Mouse (Mus musculus): ENCODE results near the gene Gm815. TPM values are rescaled to one million over a fixed set of nuclear protein-coding genes. Genes with fewer than 3 reads are reported as not detected.

Gene Gm815
- polyA plus RNA-seq, 1 experiment from 2014 or later: not detected

DNA sequence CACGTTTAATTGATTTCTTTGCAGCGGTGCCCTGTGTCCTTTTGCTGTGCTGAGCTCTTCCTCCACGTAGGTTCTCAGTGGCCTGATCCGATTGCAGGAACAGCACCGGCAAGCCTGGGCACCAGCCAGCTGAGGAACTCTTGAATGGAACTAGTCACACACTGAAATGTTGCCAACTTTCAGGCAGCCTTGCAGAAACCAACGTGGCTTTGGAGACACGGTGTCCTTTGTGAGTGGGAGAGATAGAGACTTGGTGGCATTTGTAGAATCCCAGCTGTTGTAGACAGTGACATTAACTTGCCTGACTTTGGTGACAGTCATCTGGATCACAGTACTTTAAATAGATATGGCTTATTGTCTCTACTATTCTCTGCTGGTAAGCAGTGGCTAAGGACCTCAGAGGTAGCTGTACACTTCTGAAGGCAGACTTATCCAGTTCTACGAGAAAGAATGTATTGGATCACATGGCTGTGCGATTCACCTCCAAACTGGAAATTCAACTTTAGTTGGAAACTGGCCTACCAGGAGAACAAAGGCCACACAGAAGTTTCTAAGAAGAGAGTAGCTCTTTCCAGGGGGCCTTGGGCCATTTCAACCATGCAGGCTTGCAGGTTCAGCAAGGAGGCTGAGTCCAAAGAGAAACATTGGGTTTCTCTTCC is 5.8 kb downstream of the Gm815 start:
- Histone ChIP-seq H3K4me3 (no peak overlapping the region), H3K9me3 (no peaks in the 10 kb centered on the region), H3K36me3 (replicated peaks) (no peaks in the 10 kb centered on the region), H3K4me1 (no peaks in the 10 kb centered on the region), H3K27ac (no peak overlapping the region), H3K27me3 (ENCODE audit: poor library complexity, severe bottlenecking) (no peaks in the 10 kb centered on the region)
- 89% methylated on average over 9 of the region's 9 CpGs for WGBS
- DNase-seq (ENCODE audit: extremely low spot score, low spot score): no peak

GRCm38 (mm10) chr19:26892861-26893260 is 7.2 kb downstream of the Gm815 start:
- H3K27ac ChIP-seq: no peak overlapping the region
- no peaks in the 10 kb centered on the region for H3K9me3 ChIP-seq
- DNase-seq (ENCODE audit: extremely low spot score, low spot score): no peak
- WGBS: 78% methylated on average over 5 of the region's 5 CpGs
- H3K4me3 ChIP-seq: no peak overlapping the region
- H3K4me1 ChIP-seq: no peaks in the 10 kb centered on the region
- H3K27me3 ChIP-seq (ENCODE audit: poor library complexity, severe bottlenecking): no peaks in the 10 kb centered on the region
- no peaks in the 10 kb centered on the region for H3K36me3 ChIP-seq (replicated peaks)

DNA sequence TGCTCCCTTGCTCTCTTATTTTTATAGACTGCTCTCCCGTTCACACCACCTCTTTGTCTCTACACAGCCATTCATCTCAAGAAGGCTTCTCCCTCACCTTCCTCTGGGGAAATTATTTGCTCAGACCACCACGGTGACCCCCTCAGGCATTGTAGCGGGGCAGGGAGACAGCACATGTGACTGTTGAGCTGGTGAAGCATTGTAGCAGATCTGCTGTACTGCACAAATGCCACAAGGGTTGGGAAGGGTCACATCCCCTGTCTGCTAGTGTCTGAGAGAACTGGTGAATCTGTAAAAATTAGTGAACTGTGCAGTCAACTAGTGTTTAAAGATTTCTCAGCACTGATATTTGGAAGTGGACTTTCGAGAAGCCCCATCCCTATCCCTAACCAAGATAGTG is 16.5 kb downstream of the Gm815 start:
- H3K27ac ChIP-seq: no peak overlapping the region
- no peak overlapping the region for H3K4me3 ChIP-seq
- no peaks in the 10 kb centered on the region for H3K36me3 ChIP-seq (replicated peaks)
- no peaks in the 10 kb centered on the region for H3K9me3 ChIP-seq
- no peak for DNase-seq (ENCODE audit: extremely low spot score, low spot score)
- no peaks in the 10 kb centered on the region; the same call in 1 of the 2 replicates for H3K4me1 ChIP-seq
- no peaks in the 10 kb centered on the region for H3K27me3 ChIP-seq (ENCODE audit: poor library complexity, severe bottlenecking)
- 82% methylated on average over 4 of the region's 4 CpGs for WGBS

DNA sequence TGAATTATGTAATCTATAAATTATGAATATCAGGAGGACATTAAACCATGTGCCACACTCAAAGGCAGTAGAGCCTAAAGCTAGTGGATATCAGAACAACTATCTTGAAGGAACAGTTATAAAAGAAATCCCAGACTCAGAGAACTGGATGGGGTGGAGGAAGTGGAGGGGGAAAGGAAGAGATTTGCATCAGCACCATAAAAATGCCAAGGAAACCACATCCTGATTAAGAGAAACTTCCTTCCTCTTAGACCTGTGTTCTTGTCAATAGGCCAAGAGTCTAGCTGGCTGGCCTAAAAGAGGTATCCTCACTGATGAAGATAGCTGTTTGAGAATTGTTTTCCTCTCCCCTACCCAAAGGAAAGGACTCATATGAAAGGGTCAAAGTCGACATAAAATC is 28.6 kb downstream of the Gm815 start:
- Histone ChIP-seq H3K36me3 (replicated peaks) (no peaks in the 10 kb centered on the region), H3K4me1 (no peaks in the 10 kb centered on the region; the same call in 1 of the 2 replicates), H3K4me3 (no peak overlapping the region), H3K9me3 (no peaks in the 10 kb centered on the region), H3K27me3 (ENCODE audit: poor library complexity, severe bottlenecking) (no peaks in the 10 kb centered on the region), H3K27ac (no peak overlapping the region)
- no peak for DNase-seq (ENCODE audit: extremely low spot score, low spot score)
- 78% methylated on average over 1 of the region's 1 CpGs for WGBS

- no peak for DNase-seq (ENCODE audit: extremely low spot score, low spot score)
- 84% methylated on average over 2 of the region's 2 CpGs for WGBS
- no peak overlapping the region for H3K4me3 ChIP-seq
- H3K27me3 ChIP-seq (ENCODE audit: poor library complexity, severe bottlenecking): no peaks in the 10 kb centered on the region
- H3K4me1 ChIP-seq: no peaks in the 10 kb centered on the region
- H3K36me3 ChIP-seq (replicated peaks): no peaks in the 10 kb centered on the region
- no peak overlapping the region for H3K27ac ChIP-seq
- no peaks in the 10 kb centered on the region for H3K9me3 ChIP-seq
Observed at GRCm38 (mm10) chr19:26920816-26921215, 35.1 kb downstream of the Gm815 start.

DNA sequence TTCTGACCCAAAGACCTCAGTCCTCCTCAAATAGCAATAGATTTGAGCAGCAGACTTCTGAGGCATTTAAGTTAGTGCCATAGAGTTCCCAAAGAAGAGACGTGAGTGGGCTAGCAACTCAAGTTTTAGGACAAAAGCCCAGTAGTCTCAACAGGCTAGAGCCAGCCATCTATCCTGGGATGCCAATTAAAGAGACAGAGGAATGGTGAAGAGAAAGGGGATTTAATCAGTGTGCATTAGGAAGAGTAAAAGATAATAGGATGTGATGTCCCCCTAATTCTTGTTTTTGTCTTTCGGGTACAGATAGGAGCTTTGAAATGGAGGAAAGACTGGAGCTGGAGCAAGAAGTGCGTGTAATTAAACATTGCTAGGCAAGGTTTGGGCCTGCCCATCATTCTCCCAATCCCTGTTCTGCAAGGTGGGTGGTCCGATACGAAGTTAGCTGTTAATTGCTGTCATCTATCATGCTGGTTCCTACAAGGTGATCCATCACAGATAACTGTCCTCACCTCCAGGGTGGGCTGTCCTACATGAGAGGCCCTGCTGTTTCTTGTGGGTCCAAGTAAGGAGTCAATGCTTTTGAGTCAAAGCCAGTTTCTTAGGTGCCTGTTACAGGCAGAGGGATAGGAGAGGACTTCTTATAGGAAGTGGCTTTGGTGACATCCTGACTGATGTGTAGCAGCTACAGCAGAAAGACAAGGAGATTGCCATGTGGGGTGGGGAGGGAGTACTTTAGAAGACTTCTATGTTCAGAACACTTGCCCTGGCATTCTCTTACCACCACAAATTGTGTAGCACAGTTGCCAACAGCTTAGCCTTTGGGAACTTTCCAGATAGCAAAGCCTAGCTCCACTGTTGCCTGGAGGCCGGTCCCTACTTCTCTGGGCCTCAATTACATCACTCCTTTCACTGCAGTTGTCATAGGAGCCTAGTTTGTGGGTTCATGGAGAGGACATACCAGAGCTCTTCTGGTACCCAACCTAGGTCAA is 44.9 kb downstream of the Gm815 start:
- no peak for DNase-seq (ENCODE audit: extremely low spot score, low spot score)
- no peak overlapping the region for H3K4me3 ChIP-seq
- H3K4me1 ChIP-seq: no peaks in the 10 kb centered on the region
- H3K36me3 ChIP-seq (replicated peaks): no peaks in the 10 kb centered on the region
- no peak overlapping the region for H3K27ac ChIP-seq
- 67% methylated on average over 6 of the region's 6 CpGs for WGBS
- H3K9me3 ChIP-seq: no peaks in the 10 kb centered on the region
- H3K27me3 ChIP-seq (ENCODE audit: poor library complexity, severe bottlenecking): no peaks in the 10 kb centered on the region

DNA sequence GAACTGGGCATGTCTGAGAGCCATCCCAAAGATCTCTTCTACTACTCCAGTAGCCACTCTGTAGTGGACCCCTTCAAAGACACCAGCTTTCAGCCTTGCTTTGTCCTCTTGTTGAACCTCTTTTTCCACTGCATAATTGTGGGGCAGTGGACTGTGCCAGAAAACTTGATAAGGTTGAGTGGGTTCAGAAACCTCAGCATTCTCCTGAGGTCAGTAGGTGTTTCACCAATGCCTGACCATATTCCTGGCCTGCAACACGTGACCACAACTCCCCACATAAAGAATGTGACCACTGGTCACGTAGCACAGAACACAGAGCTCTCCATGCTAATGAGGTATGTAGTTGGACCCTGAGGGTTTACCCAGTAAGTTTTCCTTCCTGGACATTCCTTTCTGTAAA is 48.5 kb downstream of the Gm815 start:
- 77% methylated on average over 2 of the region's 2 CpGs for WGBS
- Histone ChIP-seq H3K4me3 (no peak overlapping the region), H3K27me3 (ENCODE audit: poor library complexity, severe bottlenecking) (no peaks in the 10 kb centered on the region), H3K9me3 (no peaks in the 10 kb centered on the region), H3K27ac (no peak overlapping the region), H3K4me1 (no peaks in the 10 kb centered on the region), H3K36me3 (replicated peaks) (no peaks in the 10 kb centered on the region)
- DNase-seq (ENCODE audit: extremely low spot score, low spot score): no peak

Measured in forebrain, embryonic 10.5 days (tissue).